24 mouse cellular contexts compared by ENCODE assay signal in genomic region chr10:114857166-114857565, GRCm38 (mm10). TPM values are rescaled to one million over a fixed set of nuclear protein-coding genes. Genes with fewer than 3 reads are reported as not detected.
DNase-seq lines count a peak whose midpoint lies in the region; ATAC-seq and TF ChIP-seq lines count a peak whose summit lies in the region.
"Had no signal": no experiment of that assay in that cellular context is flagged by ENCODE, and none has a peak within 500 bp of the region (broad histone marks: within the 10 kb centered on the region; RNA-seq: fewer than 3 reads in every experiment).

No protein-coding gene starts in this region.

- H3K27ac ChIP-seq in limb, embryonic 14.5 days (replicated peaks; ENCODE audit: low read depth, low read length), result no peak overlapping the region
- H3K27ac ChIP-seq: embryonic facial prominence, embryonic 13.5 days; forebrain, embryonic 10.5 days; forebrain, embryonic 13.5 days; hindbrain, embryonic 12.5 days; hindbrain, embryonic 15.5 days had no signal

- no peak for TF ChIP-seq POLR2A in limb, embryonic 14.5 days (IDR thresholded peaks at IDR 0.05; ENCODE audit: borderline replicate concordance, extremely low read depth, insufficient read depth, insufficient read length)

- no peak overlapping the region for H3K4me2 ChIP-seq in limb, embryonic 14.5 days (replicated peaks; ENCODE audit: low read depth, low read length, severe bottlenecking)
- H3K4me2 ChIP-seq: embryonic facial prominence, embryonic 13.5 days; forebrain, embryonic 13.5 days; heart, embryonic 11.5 days; hindbrain, embryonic 12.5 days; hindbrain, embryonic 15.5 days had no signal

- no peaks in the 10 kb centered on the region for H3K27me3 ChIP-seq in limb, embryonic 14.5 days (ENCODE audit: control insufficient read depth, insufficient read depth, low read length)
- H3K27me3 ChIP-seq: embryonic facial prominence, embryonic 13.5 days; forebrain, embryonic 13.5 days; hindbrain, embryonic 12.5 days; hindbrain, embryonic 15.5 days had no signal

- ATAC-seq in limb, embryonic 14.5 days (ENCODE audit: low FRiP score, low read depth), result peak; percentile 34; the same call in 1 of the 2 replicates
- ATAC-seq: CD4-positive, CD25-positive, alpha-beta regulatory T cell, adult 4 months; forebrain, embryonic 13.5 days; forebrain, embryonic 16.5 days had no signal

- H3K9me3 ChIP-seq in limb, embryonic 14.5 days (ENCODE audit: control insufficient read depth, low read length), result no peaks in the 10 kb centered on the region
- H3K9me3 ChIP-seq: embryonic facial prominence, embryonic 13.5 days; forebrain, embryonic 13.5 days; hindbrain, embryonic 12.5 days; hindbrain, embryonic 15.5 days had no signal

- intact Hi-C loops in gastrocnemius, postnatal 14 days (cut with DNase I; ENCODE audit: low total_unique reads), result no loop called here

- H3K36me3 ChIP-seq in limb, embryonic 14.5 days (ENCODE audit: control insufficient read depth, insufficient read depth, low read length), result no peaks in the 10 kb centered on the region
- H3K36me3 ChIP-seq: embryonic facial prominence, embryonic 13.5 days; forebrain, embryonic 10.5 days; hindbrain, embryonic 12.5 days; hindbrain, embryonic 15.5 days had no signal

- WGBS in limb, embryonic 14.5 days, result 26% methylated on average over 4 of the region's 4 CpGs

- peak; percentile 22 for DNase-seq in gastrocnemius, postnatal 14 days
- no peak for DNase-seq in gastrocnemius, adult 8-10 months (ENCODE audit: low spot score in 2 of 2)
- DNase-seq in kidney, postnatal 14 days, result peak; percentile 4
- DNase-seq in kidney, postnatal 25 days, result no peak
- peak; percentile 60 for DNase-seq in limb, embryonic 14.5 days (ENCODE audit: low spot score)
- DNase-seq in layer of hippocampus, adult 18-20 months (ENCODE audit: low spot score in 2 of 2), result no peak
- DNase-seq: adrenal gland, adult 2 months; adrenal gland, postnatal 14 days; cerebellum, adult 11 months; cerebellum, adult 2 months; cerebellum, adult 9-11 months; cerebellum, postnatal 25 days; heart, adult 11 months had no signal

- H3K4me1 ChIP-seq in limb, embryonic 14.5 days (ENCODE audit: control insufficient read depth, insufficient read depth, low read length), result 0 out of 2 replicates have a peak, but pooled peaks cover 4% of the 10 kb centered on the region
- H3K4me1 ChIP-seq: forebrain, embryonic 10.5 days; forebrain, embryonic 13.5 days; hindbrain, embryonic 12.5 days; hindbrain, embryonic 15.5 days had no signal

- no peak overlapping the region for H3K4me3 ChIP-seq in limb, embryonic 14.5 days (replicated peaks; ENCODE audit: low read length)
- H3K4me3 ChIP-seq: embryonic facial prominence, embryonic 13.5 days; forebrain, embryonic 10.5 days; forebrain, embryonic 13.5 days; hindbrain, embryonic 12.5 days; hindbrain, embryonic 15.5 days had no signal

- H3K9ac ChIP-seq in limb, embryonic 14.5 days (ENCODE audit: low read depth, low read length, severe bottlenecking), result no peak overlapping the region
- H3K9ac ChIP-seq: embryonic facial prominence, embryonic 13.5 days; forebrain, embryonic 13.5 days; hindbrain, embryonic 12.5 days; hindbrain, embryonic 15.5 days had no signal

RNA-seq across cellular contexts. Expression of gene Trhde, which starts 55.1 kb away (rescaled TPM):
- under 1 TPM; 0.40 to 0.66 TPM for total RNA-seq in gastrocnemius, postnatal 14 days (2021)
- total RNA-seq in gastrocnemius, adult 8-10 months (2022), result under 1 TPM; 0.34 to 0.86 (median 0.51) TPM
- 2.0 TPM in 2 replicates for polyA plus RNA-seq in limb, embryonic 14.5 days (2012; rRNA removed)
- 2.4 and 3.3 TPM in 2 replicates for polyA plus RNA-seq in limb, embryonic 14.5 days (2014; fragmentation: Nextera tagmentation; extraction: Ambion mirVana)
- total RNA-seq in layer of hippocampus, adult 18-20 months (2021), result 10 to 100 TPM; 25.8 to 28.7 TPM
- total RNA-seq: common myeloid progenitor, adult 5-6 weeks; hematopoietic stem cell, adult 5-6 weeks; MEL had no signal
- polyA plus RNA-seq: CD4-positive, CD25-positive, alpha-beta regulatory T cell, adult 4 months had no signal

Comparison
In these comparisons a context has a peak if more than half of its experiments do, and no peak if none do; other contexts are left out.
1. DNase-seq: peak in gastrocnemius, postnatal 14 days (single experiment), kidney, postnatal 14 days (single experiment) and limb, embryonic 14.5 days (single experiment); none in gastrocnemius, adult 8-10 months (0 of 2), kidney, postnatal 25 days (0 of 2) and layer of hippocampus, adult 18-20 months (0 of 2).
2. RNA of gene Trhde, which starts 55.1 kb away (total RNA-seq): 25.8 to 28.7 TPM in layer of hippocampus, adult 18-20 months; 0.40 to 0.66 TPM in gastrocnemius, postnatal 14 days and 0.34 to 0.86 TPM in gastrocnemius, adult 8-10 months; every median in the first group is over 10 times any median in the second.